Mouse (Mus musculus) layer of hippocampus, adult 8-10 months (tissue): ENCODE results near the gene Hacd3. TPM values are rescaled to one million over a fixed set of nuclear protein-coding genes. Genes with fewer than 3 reads are reported as not detected.
"Not testable (repeated sequence)": the region's sequence is repeated elsewhere in the genome, so short reads cannot be mapped to it uniquely, and the experiment has no call there.

ENCODE experiments used
- DNase-seq, 2 experiments: peaks; one replicate each; pipeline ENCODE4 v3.0.0; 2022; ENCODE audit warnings: low spot score in 2 of 2
- total RNA-seq, 4 experiments: library from RNA; stranded (reverse); gene quantifications; 2 replicates each; pipeline ENCODE4 v1.2.4; 2022

Gene Hacd3
- 100 to 1,000 TPM; 142 to 169 (median 158) TPM for total RNA-seq

GRCm38 (mm10) chr9:65020991-65021886 is at the start of gene Hacd3:
TSS of gene Hacd3 (minus strand) at chr9:65021693.
- peak; percentile 84 for DNase-seq

GRCm38 (mm10) chr9:65070587-65070986 is 49.1 kb upstream of the Hacd3 start:
- no peak for DNase-seq

GRCm38 (mm10) chr9:65064251-65064650 is 42.8 kb upstream of the Hacd3 start:
- DNase-seq: no peak

GRCm38 (mm10) chr9:65050981-65051380 is 29.5 kb upstream of the Hacd3 start:
- DNase-seq: no peak

GRCm38 (mm10) chr9:65049422-65049821 is 27.9 kb upstream of the Hacd3 start:
- no peak for DNase-seq

GRCm38 (mm10) chr9:65046993-65047392 is 25.5 kb upstream of the Hacd3 start:
- DNase-seq: no peak

GRCm38 (mm10) chr9:65041430-65041829 is 19.9 kb upstream of the Hacd3 start:
- no peak for DNase-seq

- DNase-seq: no peak
Observed at GRCm38 (mm10) chr9:65036861-65037260, 15.4 kb upstream of the Hacd3 start.

GRCm38 (mm10) chr9:65036456-65036855 is 15.0 kb upstream of the Hacd3 start:
- DNase-seq: no peak

- peak; percentile 88 to 89 for DNase-seq
Observed at GRCm38 (mm10) chr9:65032269-65033108, 11.0 kb upstream of the Hacd3 start, which contains the start of gene Dpp8. TSS of gene Dpp8 (plus strand) at chr9:65032414.

GRCm38 (mm10) chr9:65031894-65032268 is 10.4 kb upstream of the Hacd3 start:
- DNase-seq: no peak

- DNase-seq: not testable (repeated sequence)
Observed at GRCm38 (mm10) chr9:65031355-65031754, 9.9 kb upstream of the Hacd3 start.

- DNase-seq: no peak
Observed at GRCm38 (mm10) chr9:65028313-65028712, 6.8 kb upstream of the Hacd3 start.

- no peak for DNase-seq
Observed at GRCm38 (mm10) chr9:65027241-65027640, 5.7 kb upstream of the Hacd3 start.

GRCm38 (mm10) chr9:65023447-65023846 is 2.0 kb upstream of the Hacd3 start:
- no peak for DNase-seq

- no peak for DNase-seq
Observed at GRCm38 (mm10) chr9:65022580-65023135, 1.2 kb upstream of the Hacd3 start.

- no peak for DNase-seq
Observed at GRCm38 (mm10) chr9:65021887-65022579, 540 bp upstream of the Hacd3 start.

GRCm38 (mm10) chr9:65020128-65020527 is 1.4 kb downstream of the Hacd3 start:
- DNase-seq: no peak

- no peak for DNase-seq
Observed at GRCm38 (mm10) chr9:65019146-65019545, 2.3 kb downstream of the Hacd3 start.

- no peak for DNase-seq
Observed at GRCm38 (mm10) chr9:65018588-65019121, 2.8 kb downstream of the Hacd3 start.

- no peak for DNase-seq
Observed at GRCm38 (mm10) chr9:65017896-65018295, 3.6 kb downstream of the Hacd3 start.
